Mouse (Mus musculus) Muller cell, postnatal 12 days (primary cell): Measurements from ENCODE around the gene Pcgf1.

Experiments
- DNase-seq: peaks from one replicate; pipeline ENCODE4 v3.0.0-alpha.2; 2015; ENCODE audit errors: inconsistent ontology term

Gene Pcgf1

DNA sequence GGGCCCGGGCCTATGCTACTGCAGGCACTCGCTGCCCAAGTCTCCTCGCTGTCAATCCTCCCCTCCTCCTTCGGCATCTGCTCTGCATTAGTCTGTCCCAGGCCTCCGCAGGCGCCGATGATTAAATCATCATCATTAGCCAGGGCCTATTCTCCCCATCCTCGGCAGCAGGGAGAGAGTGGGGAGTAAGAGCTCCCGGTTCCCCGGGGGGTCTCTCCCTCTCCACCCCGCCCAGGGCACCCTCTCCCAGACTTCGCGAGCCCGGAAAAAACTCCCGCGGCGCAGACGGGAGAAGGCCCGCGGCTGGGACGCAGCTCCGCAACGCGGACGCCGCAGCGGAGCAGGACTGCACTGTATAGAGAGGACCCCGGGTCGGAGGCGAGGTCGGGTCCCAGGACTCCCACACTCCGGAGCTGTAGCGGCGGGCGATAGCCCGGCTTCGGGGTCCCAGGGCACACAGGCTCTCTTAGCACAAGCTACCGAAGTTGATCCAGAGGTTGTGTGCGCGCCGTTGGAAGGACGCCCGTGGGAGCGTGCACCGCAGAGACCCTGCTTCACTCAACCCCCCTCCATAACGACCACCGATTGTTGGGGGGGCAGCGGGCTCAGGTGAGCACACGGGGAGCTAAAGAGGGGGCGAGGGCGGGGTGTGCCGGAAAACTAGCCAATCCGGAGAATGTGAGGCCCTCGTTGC is at the start of gene Pcgf1:
Gene Pcgf1 (plus strand): TSS at position 240 of the 694 bp plus-strand sequence.
- DNase-seq: peak; percentile 57

DNA sequence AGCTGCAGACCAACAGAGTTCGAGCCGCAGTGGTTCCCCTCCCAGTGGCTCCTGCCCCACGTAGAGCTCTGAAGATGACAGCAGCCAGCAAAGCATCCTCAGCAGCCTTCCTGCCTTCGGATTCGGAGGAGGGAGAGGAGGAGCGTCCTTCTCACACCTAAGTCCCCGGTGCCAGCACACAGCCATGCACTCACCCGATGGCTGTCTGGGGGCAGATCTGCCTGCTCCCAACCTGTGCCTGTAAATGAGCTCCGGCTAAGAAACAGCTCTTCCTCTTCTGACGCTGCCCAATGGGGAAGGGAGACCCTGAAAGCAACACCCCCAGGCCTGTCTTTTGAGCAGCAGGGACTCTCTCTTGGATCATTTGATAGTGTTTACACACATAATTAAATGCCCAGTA is 47.9 kb upstream of the Pcgf1 start:
- DNase-seq: no peak

DNA sequence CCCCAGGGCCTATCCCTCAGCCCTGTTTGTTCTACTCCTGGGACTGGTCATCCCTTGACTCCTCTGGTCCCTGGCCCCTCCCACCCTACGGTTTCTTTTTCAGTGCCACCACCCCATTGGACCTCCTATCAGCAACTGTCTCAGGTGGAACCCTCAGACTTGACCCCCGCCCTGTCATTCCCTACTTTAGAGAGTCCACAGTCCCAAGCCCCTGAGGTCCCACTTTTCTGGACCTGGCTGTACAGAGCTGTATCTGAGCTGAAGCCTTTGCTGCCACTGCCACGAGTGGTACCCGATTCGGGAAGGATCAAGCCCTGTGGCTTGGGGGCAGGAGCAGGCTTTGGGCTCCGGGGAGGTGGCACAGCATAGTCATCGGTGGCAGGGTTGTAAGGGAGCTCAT is 46.6 kb upstream of the Pcgf1 start:
- DNase-seq: no peak

DNA sequence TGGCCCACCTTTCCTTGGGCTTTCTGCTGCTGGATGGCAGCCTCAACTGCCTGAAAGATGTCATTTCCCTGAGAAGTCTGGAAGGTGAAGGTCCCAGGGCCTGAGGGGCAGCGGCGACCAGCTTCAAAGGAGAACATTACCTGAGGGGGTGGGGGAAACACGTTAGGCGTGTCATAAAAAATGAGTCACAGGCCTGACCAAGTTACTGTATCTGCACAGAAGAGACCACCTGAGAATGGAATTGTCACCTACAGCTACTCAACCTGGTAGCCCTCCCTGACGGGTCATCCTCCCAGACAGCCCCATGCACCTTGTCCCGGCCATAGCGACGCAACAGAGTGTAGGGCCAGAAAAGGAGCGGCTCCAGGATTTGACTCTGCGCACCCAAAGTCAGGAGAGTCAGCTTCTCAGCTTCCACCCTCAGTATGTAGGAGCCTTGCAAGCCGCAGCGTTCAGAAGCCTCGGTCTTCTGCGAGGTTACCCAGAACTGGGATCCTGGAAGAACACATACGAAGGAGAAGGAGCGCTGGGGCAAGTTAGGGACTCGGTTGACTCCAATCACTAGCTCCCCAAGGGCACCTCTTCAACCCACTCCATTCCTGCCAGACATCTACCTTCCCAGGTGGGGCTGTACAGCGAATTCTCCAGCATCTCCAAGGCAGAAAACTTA is 45.6 kb upstream of the Pcgf1 start:
- peak; percentile 16 for DNase-seq

DNA sequence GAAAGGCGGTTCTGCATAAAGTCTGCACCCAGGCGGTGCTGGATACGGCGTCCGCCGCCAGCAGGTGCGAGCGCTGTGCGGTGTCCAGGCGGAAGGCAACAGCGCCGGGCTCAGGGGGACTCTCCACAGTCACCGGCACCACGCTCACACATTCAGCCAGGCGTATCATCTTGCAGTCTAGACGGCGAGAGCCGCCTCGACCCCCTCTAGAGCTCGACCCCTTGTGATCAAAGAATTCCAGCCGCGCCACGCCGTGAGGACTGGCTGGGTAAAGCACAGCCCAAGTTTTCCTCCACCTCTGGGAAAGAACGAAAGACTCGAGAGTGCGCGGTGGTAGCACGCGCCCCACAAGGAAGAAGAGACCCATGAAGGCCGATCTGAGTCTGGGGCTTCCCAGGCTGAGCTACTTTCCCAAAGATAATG is 44.9 kb upstream of the Pcgf1 start:
- DNase-seq: peak; percentile 68

DNA sequence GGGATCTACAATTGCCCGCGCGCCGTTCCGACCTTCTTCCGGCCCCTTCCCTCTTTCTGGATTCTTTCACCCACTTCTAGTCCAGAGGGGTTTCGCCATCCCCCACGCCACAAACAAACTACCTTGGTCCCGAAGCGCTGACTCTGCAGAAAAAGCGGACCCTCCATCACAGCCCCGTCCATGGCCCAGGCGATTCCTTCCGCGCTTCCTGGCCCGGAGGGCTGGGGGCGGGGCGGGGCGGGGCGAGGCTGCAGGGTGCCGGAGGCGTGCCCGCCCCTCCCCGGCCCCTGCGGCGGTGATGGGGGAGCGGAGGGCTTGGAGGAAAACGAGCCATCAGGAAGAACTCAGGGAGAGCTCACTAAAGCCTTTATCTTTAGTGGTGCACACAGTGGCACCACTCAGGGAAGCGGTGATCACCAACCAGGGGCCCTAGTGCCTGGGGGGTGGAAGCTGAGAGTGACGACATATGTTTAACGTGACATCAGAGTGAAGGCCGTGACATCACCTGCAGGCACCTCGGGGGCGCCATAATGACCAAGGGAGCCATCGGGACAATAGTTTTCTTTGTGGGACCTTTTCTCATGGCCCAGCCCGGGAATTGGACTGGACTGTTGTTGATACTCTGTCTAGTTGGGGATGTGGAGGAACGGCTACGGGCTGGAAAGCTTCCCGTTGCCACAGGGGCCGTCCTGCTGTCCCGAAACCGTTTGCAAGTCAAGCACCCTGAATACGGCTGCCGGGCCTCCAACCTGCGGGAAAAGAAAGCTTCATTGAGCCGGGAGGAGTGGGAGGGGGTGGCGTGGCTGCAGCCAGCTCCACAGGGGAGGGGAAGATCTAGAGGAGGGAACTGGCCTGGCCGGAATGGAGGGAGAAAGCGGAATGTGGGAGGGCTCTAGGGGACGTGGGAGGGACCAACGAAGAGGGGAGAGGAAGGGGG is 44.2 kb upstream of the Pcgf1 start, which contains the start of the genes Dok1 and Loxl3:
Gene Dok1 (minus strand): TSS at position 223 of the 937 bp plus-strand sequence.
Gene Loxl3 (plus strand): TSS at position 925 of the 937 bp plus-strand sequence.
- peak; percentile 94 for DNase-seq

DNA sequence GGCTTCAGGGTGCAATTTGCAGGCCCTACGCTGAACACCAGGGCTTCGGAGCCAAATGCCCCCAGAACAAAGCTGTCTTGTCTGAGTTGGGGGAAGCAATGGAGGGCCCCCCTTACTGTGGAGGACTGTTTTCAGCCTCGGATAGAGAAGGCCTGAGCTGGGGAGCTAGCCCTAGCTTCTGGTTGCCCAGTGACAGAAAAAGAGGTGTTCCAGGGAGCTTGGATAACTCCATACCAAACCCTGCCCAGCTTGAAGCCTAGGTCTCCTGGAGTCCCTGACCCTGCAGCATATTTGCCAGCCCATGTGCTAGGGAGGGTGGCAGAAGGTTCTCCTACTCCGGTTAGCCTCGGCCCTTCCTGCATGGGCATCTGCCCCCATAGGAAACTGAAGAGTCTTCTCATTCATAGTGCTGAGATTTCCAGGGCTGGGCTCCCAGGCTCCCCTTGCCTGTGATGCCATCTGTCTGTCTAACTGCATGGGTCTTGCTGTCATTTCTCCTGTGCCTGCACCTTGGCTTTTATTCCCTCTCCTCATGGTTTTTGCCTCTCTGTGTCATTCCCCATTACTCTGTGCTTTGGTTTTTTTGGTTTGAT is 43.1 kb upstream of the Pcgf1 start:
- peak; percentile 15 for DNase-seq

DNA sequence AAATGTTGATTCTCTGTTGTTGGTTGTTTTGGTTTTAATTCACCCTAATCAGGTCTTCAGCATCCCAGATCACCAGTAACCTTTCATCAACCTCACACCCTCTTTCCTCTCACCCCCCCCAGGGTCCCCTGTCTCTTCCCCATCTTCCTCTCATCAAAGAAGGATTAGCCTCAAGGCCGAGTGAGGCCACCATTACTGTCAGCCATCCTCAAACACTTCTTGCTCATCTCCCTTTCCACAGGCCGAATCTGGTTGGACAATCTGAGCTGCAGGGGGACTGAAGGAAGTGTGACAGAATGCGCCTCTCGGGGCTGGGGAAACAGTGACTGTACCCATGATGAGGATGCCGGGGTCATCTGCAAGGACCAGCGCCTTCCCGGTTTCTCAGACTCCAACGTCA is 40.5 kb upstream of the Pcgf1 start:
- no peak for DNase-seq

DNA sequence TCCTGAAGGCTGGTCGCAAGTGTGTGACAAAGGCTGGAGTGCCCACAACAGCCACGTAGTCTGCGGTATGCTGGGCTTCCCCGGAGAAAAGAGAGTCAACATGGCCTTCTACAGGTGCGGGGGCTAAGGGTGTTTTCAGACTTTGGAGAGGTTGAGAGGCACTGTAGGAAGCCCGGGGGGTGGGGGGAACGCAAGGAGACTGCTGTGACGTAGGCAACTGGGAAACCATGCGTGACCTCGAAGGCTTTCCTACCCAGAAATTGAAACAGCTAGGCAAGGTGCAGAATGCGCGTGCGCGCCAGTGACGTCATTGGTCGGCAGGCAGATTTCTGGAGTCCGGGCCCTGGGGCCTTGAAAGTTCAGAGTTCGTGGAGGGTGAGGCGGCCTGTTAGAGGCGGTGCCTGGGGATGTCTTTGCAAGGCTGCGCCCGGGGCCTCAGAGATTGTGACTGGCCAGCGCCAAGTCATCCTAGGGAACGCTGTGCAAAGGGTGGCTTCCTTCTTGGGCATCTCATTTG is 39.1 kb upstream of the Pcgf1 start:
- DNase-seq: peak; percentile 73

DNA sequence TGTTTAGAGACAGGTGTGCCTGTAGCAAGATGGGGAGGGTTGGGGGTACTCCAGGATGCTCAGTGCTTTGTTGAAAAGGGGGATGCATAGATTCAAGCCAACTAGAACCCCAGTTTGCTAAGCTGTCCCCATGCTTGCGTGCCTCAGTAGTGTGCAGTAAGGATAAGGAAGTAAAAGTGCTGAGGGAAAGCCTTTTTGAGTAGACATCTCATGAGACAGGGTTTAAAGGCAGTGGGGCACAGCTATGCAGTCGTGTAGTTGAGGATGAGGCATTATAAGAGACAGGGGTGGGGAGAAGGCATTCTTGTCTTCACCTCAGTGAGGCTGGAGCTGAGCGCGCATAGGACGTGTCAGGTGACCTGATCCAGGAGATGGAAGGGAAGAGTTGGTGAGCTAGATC is 37.1 kb upstream of the Pcgf1 start:
- no peak for DNase-seq

DNA sequence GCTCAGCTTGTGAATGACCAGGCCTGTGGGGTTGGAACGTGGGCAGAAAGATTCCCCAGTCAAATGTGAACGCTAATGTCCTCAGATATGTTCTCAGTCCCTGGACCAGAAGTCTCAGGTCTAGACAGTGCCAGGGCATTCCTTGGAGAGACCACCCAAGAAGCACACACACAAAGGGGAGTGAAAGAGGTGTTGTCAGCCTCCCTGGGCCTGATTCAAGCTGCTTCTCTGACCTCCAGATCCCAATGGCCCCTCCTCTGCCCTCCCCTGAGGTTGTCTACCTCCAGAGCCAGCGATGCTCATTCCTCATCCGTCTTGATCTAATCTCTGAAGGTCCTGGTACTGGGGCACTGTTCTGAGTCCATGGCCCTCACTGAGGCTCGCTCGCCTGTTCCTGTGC is 34.1 kb upstream of the Pcgf1 start:
- DNase-seq: no peak

DNA sequence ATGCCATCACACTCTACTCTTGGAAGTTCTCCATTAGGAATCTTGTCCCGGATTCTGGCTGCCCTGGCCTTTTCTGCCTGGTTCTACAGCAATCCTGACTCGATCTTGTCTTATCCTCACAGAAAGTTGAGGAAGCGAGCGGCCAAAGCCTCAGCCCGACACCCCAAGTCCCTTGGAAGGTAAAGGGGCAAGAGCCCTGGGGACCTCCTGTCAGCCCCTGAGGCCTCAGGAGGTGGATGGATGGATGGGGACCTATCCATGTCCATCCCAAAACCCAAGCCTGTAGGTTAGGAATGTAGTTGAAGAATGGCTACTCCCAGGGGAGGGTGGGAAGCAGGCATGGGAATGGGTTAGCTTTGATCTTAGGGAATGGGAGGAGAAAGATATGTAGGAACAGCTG is 33.7 kb upstream of the Pcgf1 start:
- DNase-seq: no peak

DNA sequence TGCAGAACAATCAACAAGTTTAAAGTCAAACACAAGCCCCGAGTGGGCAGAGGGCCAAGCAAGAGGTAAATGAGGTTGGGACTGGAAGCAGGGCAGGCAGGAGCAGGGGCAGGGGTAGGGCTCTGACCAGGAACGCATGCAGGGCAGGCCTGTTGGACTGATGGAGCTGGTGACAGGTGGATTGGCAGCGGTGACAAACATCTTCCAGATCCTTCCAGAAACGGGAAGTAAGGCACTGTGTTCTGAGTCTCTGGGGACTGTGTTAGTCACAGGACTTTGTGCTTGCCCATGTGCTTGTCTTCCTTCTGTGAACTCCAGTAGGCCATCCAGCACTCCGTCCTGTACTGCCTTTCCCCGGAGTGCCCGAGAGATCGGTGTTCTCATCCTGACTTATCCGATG is 32.9 kb upstream of the Pcgf1 start:
- DNase-seq: no peak

DNA sequence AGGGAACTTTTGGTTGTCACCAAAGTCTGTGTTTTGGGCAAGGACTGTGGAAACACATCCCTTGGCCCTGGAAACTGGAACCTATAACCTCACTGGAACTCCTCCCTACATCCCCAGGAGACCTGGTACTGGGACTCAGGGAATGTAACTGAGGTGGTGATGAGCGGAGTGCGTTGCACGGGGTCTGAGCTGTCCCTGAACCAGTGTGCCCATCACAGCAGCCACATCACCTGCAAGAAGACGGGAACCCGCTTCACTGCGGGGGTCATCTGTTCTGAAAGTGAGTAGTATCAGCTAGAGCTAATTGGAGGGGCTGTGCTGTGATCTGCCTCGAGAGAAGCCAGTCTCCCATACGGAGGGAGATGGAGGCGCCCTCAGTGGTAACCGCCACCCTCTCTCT is 28.3 kb upstream of the Pcgf1 start:
- DNase-seq: no peak

DNA sequence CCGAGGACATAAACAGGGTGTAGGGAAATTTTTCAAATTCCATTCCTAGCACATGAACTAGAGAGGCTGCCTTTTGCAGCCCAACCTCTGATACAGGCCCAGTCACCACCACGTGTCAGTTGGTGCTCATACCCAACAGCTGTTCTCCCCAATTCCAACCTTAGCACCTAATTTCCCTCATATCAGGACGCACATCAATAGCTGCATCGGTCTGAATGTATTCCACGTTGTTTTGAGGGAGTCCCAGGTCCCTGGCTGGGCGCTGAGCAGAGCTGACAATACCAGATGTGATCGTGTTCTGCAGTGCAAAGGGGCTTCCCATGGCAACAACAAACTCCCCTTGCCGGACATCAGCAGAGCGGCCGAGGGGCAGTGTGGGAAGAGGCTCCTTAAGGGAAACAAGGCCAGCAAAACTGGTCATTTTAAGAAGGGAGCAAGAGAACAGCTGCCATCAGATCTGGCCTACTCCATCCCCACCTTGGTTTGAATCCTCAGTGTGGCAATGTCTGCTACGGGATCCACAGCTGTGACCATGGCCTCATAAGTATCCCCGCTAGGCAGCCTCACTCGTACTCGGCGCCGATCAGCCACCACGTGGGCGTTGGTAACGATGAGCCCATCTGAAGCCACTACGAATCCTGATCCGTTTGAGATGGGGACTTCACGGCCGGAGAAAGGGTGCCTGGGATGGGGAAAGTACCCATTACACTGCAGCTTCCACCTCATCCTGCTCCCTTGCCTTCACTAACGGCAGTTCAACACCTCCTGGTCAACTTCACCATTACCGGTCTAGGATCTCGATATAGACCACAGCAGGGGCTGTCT is 24.3 kb upstream of the Pcgf1 start:
- peak; percentile 69 for DNase-seq

DNA sequence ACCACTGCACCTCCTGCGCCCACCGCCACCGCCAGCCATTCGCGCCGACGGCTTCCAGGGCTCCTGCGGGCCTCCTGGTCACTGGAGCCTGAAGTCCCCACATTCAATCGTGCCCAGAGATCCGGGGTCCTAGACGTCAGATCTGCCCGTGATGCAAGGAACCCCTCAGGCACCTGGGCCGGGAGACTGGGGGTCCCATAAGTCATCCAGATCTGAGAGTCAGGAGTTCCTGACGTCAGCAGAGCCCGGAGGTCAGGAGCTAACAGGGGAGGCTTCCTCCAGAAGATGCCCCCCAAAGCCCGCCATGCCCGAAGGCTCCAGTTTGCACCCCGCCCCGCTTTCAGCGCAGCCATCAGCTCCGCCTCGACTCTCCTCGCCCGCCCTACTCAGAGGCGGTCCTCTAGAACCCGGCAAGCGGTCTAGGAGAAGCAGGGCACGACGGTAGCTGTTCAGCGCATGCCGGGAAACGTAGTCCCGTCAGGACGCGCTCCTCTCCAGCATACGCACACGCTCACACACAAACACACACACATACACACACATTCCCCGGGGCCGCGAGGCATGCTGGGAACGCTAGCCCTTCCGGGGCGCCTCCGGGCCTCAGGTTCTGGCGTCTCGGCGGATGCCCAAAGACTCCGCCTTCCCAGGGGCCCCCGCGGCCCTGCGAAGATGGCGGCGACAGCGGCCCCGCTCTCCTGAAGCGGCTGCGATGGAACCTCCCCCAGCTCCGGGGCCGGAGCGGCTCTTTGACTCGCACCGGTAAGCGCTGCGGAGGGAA is 23.4 kb upstream of the Pcgf1 start, which contains the start of gene Aup1:
Gene Aup1 (plus strand): TSS at position 448 of the 778 bp plus-strand sequence.
- DNase-seq: peak; percentile 99

DNA sequence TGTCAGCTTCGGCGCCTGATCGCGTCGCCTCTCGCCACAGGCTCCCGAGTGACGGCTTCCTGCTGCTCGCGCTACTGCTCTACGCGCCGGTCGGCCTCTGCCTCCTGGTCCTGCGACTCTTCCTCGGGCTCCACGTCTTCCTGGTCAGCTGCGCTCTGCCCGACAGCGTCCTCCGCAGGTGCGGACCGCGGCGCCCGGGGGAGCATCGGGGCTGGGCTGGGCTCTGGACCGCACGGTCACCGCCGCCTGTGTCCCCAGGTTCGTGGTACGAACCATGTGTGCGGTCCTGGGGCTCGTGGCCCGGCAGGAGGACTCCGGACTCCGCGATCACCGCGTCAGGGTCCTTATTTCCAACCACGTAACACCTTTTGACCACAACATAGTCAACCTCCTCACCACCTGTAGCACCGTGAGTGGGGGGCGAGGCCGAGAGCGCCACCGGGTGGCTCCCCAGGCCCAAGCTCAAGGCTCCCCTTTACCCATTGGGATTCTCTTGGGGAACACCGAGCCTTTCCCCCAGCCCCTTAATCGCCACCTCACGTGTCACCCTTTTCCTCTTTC is 22.7 kb upstream of the Pcgf1 start, which contains the start of gene Htra2:
Gene Htra2 (minus strand): TSS at position 403 of the 561 bp plus-strand sequence.
- DNase-seq: no peak

DNA sequence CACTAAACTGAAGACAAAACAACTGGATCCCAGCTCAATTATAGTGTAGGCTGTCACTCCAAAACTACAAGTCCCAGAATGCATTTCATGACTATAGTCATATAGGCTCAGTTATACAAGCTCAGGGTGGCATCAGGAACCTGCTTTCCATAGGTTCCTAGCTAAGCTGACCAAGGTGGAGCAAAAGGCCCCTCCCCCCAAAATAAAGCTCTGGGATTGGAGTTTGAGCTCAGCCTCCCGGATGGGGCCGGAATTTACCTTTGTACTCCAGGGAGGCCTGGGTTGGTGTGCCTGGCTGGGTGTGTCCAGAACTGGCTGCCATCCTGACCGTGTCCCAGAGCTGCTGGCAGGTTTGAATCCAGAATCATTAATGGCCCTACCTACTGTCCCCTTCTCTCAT is 19.9 kb upstream of the Pcgf1 start, which contains the start of gene Dqx1:
Gene Dqx1 (plus strand): TSS at position 55 of the 400 bp plus-strand sequence.
- no peak for DNase-seq

DNA sequence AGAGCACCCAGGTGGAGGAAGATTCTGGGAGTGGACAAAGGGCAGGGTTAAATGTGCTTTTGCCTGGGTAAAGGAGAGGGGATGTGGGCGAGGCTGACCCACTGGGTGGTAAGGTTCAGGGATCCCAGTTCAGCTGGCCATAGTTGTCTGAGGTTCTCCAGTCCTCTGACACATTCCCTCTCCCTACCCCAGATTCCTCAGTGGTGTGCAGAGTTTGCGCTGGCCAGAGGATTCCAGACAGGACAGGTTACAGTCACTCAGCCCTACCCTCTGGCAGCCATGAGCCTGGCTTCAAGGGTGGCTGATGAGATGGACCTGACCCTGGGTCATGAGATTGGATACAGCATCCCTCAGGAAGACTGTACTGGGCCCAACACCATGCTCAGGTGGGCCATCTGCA is 18.9 kb upstream of the Pcgf1 start:
- no peak for DNase-seq
